Mouse (Mus musculus): ENCODE measurements around the gene Cys1. TPM values are rescaled to one million over a fixed set of nuclear protein-coding genes. Genes with fewer than 3 reads are reported as not detected.

The Cys1 gene
- polyA plus RNA-seq, 1 experiment from 2014 or later = 0.61 TPM

- Histone ChIP-seq H3K4me1 (replicated peaks) (peaks cover 11% of the 10 kb centered on the region), H3K27me3 (no peaks in the 10 kb centered on the region; the same call in 1 of the 2 replicates), H3K9ac (no peak overlapping the region), H3K4me2 (no peak overlapping the region), H3K36me3 (replicated peaks) (no peaks in the 10 kb centered on the region), H3K4me3 (replicated peaks) (no peak overlapping the region), H3K27ac (replicated peaks) (no peak overlapping the region), H3K9me3 (replicated peaks) (no peaks in the 10 kb centered on the region)
- WGBS (ENCODE audit: insufficient replicate concordance) = 47% methylated on average over 8 of the region's 8 CpGs
- peak; percentile 47 for ATAC-seq (ENCODE audit: insufficient read depth)
Observed at GRCm38 (mm10) chr12:24697484-24698204, 16.0 kb upstream of the Cys1 start.

- Histone ChIP-seq H3K27me3 (no peaks in the 10 kb centered on the region; the same call in 1 of the 2 replicates), H3K4me1 (replicated peaks) (peaks cover 4% of the 10 kb centered on the region; the same call in 1 of the 2 replicates), H3K4me3 (replicated peaks) (no peak overlapping the region), H3K4me2 (no peak overlapping the region), H3K36me3 (replicated peaks) (no peaks in the 10 kb centered on the region), H3K9ac (no peak overlapping the region), H3K27ac (replicated peaks) (no peak overlapping the region), H3K9me3 (replicated peaks) (no peaks in the 10 kb centered on the region)
- ATAC-seq (ENCODE audit: insufficient read depth) = peak; percentile 74; the same call in 1 of the 2 replicates
- WGBS (ENCODE audit: insufficient replicate concordance) = 29% methylated on average over 16 of the region's 16 CpGs
Observed at GRCm38 (mm10) chr12:24696500-24697483, 15.2 kb upstream of the Cys1 start.

GRCm38 (mm10) chr12:24690351-24690750 lies 8.7 kb upstream of the Cys1 start:
- no peaks in the 10 kb centered on the region for H3K9me3 ChIP-seq (replicated peaks)
- WGBS (ENCODE audit: insufficient replicate concordance) = 68% methylated on average over 3 of the region's 3 CpGs
- no peak overlapping the region for H3K27ac ChIP-seq (replicated peaks)
- H3K27me3 ChIP-seq = peaks cover 16% of the 10 kb centered on the region; the same call in 1 of the 2 replicates
- ATAC-seq (ENCODE audit: insufficient read depth) = no peak
- 0 out of 2 replicates have a peak, but pooled peaks cover 10% of the 10 kb centered on the region for H3K4me1 ChIP-seq (replicated peaks)
- H3K4me3 ChIP-seq (replicated peaks) = no peak overlapping the region
- no peaks in the 10 kb centered on the region for H3K36me3 ChIP-seq (replicated peaks)
- H3K9ac ChIP-seq = no peak overlapping the region
- H3K4me2 ChIP-seq = no peak overlapping the region

GRCm38 (mm10) chr12:24686696-24687346 lies 5.2 kb upstream of the Cys1 start:
- Histone ChIP-seq H3K4me1 (replicated peaks) (peaks cover 25% of the 10 kb centered on the region), H3K4me2 (peak overlapping the region; percentile 34; the same call in 1 of the 2 replicates), H3K27ac (replicated peaks) (peak overlapping the region; percentile 71), H3K9me3 (replicated peaks) (no peaks in the 10 kb centered on the region), H3K27me3 (peaks cover 39% of the 10 kb centered on the region), H3K36me3 (replicated peaks) (no peaks in the 10 kb centered on the region), H3K4me3 (replicated peaks) (no peak overlapping the region), H3K9ac (no peak overlapping the region)
- ATAC-seq (ENCODE audit: insufficient read depth) = peak; percentile 56
- 59% methylated on average over 11 of the region's 11 CpGs for WGBS (ENCODE audit: insufficient replicate concordance)

GRCm38 (mm10) chr12:24686038-24686695 lies 4.6 kb upstream of the Cys1 start:
- Histone ChIP-seq H3K9me3 (replicated peaks) (no peaks in the 10 kb centered on the region), H3K4me2 (peak overlapping the region; percentile 34), H3K9ac (no peak overlapping the region), H3K27ac (replicated peaks) (peak overlapping the region; percentile 71), H3K4me3 (replicated peaks) (no peak overlapping the region), H3K27me3 (peaks cover 46% of the 10 kb centered on the region), H3K4me1 (replicated peaks) (peaks cover 31% of the 10 kb centered on the region), H3K36me3 (replicated peaks) (no peaks in the 10 kb centered on the region)
- ATAC-seq (ENCODE audit: insufficient read depth) = peak; percentile 85
- WGBS (ENCODE audit: insufficient replicate concordance) = 46% methylated on average over 6 of the region's 6 CpGs

- no peak overlapping the region for H3K4me2 ChIP-seq
- WGBS (ENCODE audit: insufficient replicate concordance) = 45% methylated on average over 7 of the region's 7 CpGs
- H3K9me3 ChIP-seq (replicated peaks) = no peaks in the 10 kb centered on the region
- peaks cover 73% of the 10 kb centered on the region for H3K27me3 ChIP-seq
- ATAC-seq (ENCODE audit: insufficient read depth) = no peak
- H3K36me3 ChIP-seq (replicated peaks) = no peaks in the 10 kb centered on the region
- no peak overlapping the region for H3K4me3 ChIP-seq (replicated peaks)
- peaks cover 37% of the 10 kb centered on the region for H3K4me1 ChIP-seq (replicated peaks)
- H3K27ac ChIP-seq (replicated peaks) = no peak overlapping the region
- H3K9ac ChIP-seq = no peak overlapping the region
Observed at GRCm38 (mm10) chr12:24683461-24683860, 1.8 kb upstream of the Cys1 start.

GRCm38 (mm10) chr12:24682563-24682962 lies 950 bp upstream of the Cys1 start:
- 42% methylated on average over 8 of the region's 8 CpGs for WGBS (ENCODE audit: insufficient replicate concordance)
- Histone ChIP-seq H3K9ac (no peak overlapping the region), H3K4me1 (replicated peaks) (peaks cover 37% of the 10 kb centered on the region), H3K27ac (replicated peaks) (no peak overlapping the region), H3K9me3 (replicated peaks) (no peaks in the 10 kb centered on the region), H3K4me3 (replicated peaks) (no peak overlapping the region), H3K27me3 (peaks cover 76% of the 10 kb centered on the region), H3K36me3 (replicated peaks) (no peaks in the 10 kb centered on the region), H3K4me2 (no peak overlapping the region)
- no peak for ATAC-seq (ENCODE audit: insufficient read depth)

GRCm38 (mm10) chr12:24680492-24681285 lies 924 bp downstream of the Cys1 start:
- WGBS (ENCODE audit: insufficient replicate concordance) = 3% methylated on average over 60 of the region's 61 CpGs
- H3K9me3 ChIP-seq (replicated peaks) = no peaks in the 10 kb centered on the region
- H3K27me3 ChIP-seq = peaks cover 61% of the 10 kb centered on the region
- no peak overlapping the region for H3K27ac ChIP-seq (replicated peaks)
- peaks cover 28% of the 10 kb centered on the region for H3K4me1 ChIP-seq (replicated peaks)
- H3K4me3 ChIP-seq (replicated peaks) = peak overlapping the region; percentile 52
- ATAC-seq (ENCODE audit: insufficient read depth) = peak; percentile 24; the same call in 1 of the 2 replicates
- peak overlapping the region; percentile 37; the same call in 1 of the 2 replicates for H3K9ac ChIP-seq
- no peaks in the 10 kb centered on the region for H3K36me3 ChIP-seq (replicated peaks)
- peak overlapping the region; percentile 63 for H3K4me2 ChIP-seq

- 21% methylated on average over 9 of the region's 9 CpGs for WGBS (ENCODE audit: insufficient replicate concordance)
- Histone ChIP-seq H3K4me2 (peak overlapping the region; percentile 63), H3K9ac (no peak overlapping the region), H3K36me3 (replicated peaks) (no peaks in the 10 kb centered on the region), H3K27me3 (peaks cover 61% of the 10 kb centered on the region), H3K4me1 (replicated peaks) (peaks cover 25% of the 10 kb centered on the region), H3K4me3 (replicated peaks) (peak overlapping the region; percentile 52), H3K9me3 (replicated peaks) (no peaks in the 10 kb centered on the region), H3K27ac (replicated peaks) (no peak overlapping the region)
- no peak for ATAC-seq (ENCODE audit: insufficient read depth)
Observed at GRCm38 (mm10) chr12:24680096-24680491, 1.5 kb downstream of the Cys1 start.

GRCm38 (mm10) chr12:24662131-24662530 lies 19.5 kb downstream of the Cys1 start:
- 82% methylated on average over 5 of the region's 5 CpGs for WGBS (ENCODE audit: insufficient replicate concordance)
- no peak overlapping the region for H3K27ac ChIP-seq (replicated peaks)
- no peaks in the 10 kb centered on the region for H3K27me3 ChIP-seq
- no peak overlapping the region for H3K4me3 ChIP-seq (replicated peaks)
- ATAC-seq (ENCODE audit: insufficient read depth) = no peak
- no peak overlapping the region for H3K9ac ChIP-seq
- H3K36me3 ChIP-seq (replicated peaks) = peaks cover 70% of the 10 kb centered on the region
- peaks cover 36% of the 10 kb centered on the region for H3K4me1 ChIP-seq (replicated peaks)
- H3K4me2 ChIP-seq = no peak overlapping the region
- no peaks in the 10 kb centered on the region for H3K9me3 ChIP-seq (replicated peaks)
